Mouse (Mus musculus): Measurements from ENCODE around the gene Tmem8b. TPM values are rescaled to one million over a fixed set of nuclear protein-coding genes. Genes with fewer than 3 reads are reported as not detected.

Gene Tmem8b
- 8.9 and 9.5 TPM in 2 replicates for polyA plus RNA-seq (2021; fragmentation: Nextera tagmentation)
- long read RNA-seq, experiment 1, full-length matches to known transcripts: 10 of 37 reads
- long read RNA-seq, experiment 1, partial matches to known transcripts: 13 of 37 reads
- long read RNA-seq, experiment 1, other reads (novel, unspliced or antisense): 14 of 37 reads
- long read RNA-seq, experiment 2, full-length matches to known transcripts: 1 of 13 reads
- long read RNA-seq, experiment 2, partial matches to known transcripts: 2 of 13 reads
- long read RNA-seq, experiment 2, other reads (novel, unspliced or antisense): 10 of 13 reads

GRCm38 (mm10) chr4:43668782-43669427 is at the start of gene Tmem8b, which contains the start of gene Fam221b:
Tmem8b (plus strand) TSS chr4:43668971.
Fam221b (minus strand) TSS chr4:43669145.

GRCm38 (mm10) chr4:43631046-43631955 is 37.5 kb upstream of the Tmem8b start, which contains the start of gene Npr2:
Npr2 (plus strand) TSS chr4:43631935.

GRCm38 (mm10) chr4:43653161-43654015 is 15.4 kb upstream of the Tmem8b start, which contains the start of gene Spag8:
Spag8 (minus strand) TSS chr4:43653594.

GRCm38 (mm10) chr4:43656339-43657109 is 12.2 kb upstream of the Tmem8b start, which contains the start of gene Hint2:
Hint2 (minus strand) TSS chr4:43656466.

GRCm38 (mm10) chr4:43700707-43701106 is 31.9 kb downstream of the Tmem8b start, which contains the start of gene Olfr70:
Olfr70 (minus strand) TSS chr4:43700807.

GRCm38 (mm10) chr4:43709869-43710268 is 41.1 kb downstream of the Tmem8b start, which contains the start of gene Olfr71:
Olfr71 (minus strand) TSS chr4:43710255.

DNA sequence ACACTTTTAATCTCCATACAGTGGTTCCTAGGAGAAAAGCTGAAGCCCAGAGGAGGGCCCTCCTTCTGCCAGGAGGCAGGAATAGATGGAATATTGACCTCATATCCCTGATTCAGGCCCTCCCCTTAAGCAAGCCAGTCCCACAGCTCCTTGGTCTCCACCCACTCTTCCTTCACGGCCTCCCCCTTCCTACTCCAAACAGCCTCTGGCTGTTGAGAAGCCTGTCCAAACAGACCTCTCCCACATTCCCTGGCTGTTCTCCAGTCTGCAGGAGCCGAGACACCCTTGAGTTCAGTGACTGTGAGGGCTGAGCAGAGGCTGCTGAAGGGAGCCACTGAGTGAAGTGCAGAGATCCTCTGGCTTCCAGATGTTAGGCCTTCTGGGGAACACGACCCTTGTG is 58.2 kb downstream of the Tmem8b start, which contains the start of gene Hrct1:
TSS of gene Hrct1 (plus strand) at position 194 of the 400 bp plus-strand sequence.

GRCm38 (mm10) chr4:43729794-43730550 is 61.2 kb downstream of the Tmem8b start, which contains the start of gene Spaar:
Spaar (plus strand) TSS chr4:43730034.

Other genes with a start within 250 kb of the Tmem8b start
- 0.27 and 0.35 TPM in 2 replicates for gene Fam166b, start 239.8 kb upstream of the Tmem8b start, polyA plus RNA-seq (2021; fragmentation: Nextera tagmentation)
- 8.5 and 9.1 TPM in 2 replicates for gene Tesk1, start 227.0 kb upstream of the Tmem8b start, polyA plus RNA-seq (2021; fragmentation: Nextera tagmentation)
- gene Cd72, start 214.3 kb upstream of the Tmem8b start, polyA plus RNA-seq (2021; fragmentation: Nextera tagmentation): 7.9 TPM in 2 replicates
- gene Sit1, start 185.2 kb upstream of the Tmem8b start, polyA plus RNA-seq (2021; fragmentation: Nextera tagmentation): not detected in 2 replicates
- gene Ccdc107, start 176.1 kb upstream of the Tmem8b start, polyA plus RNA-seq (2021; fragmentation: Nextera tagmentation): 91.9 and 99.5 TPM in 2 replicates
- gene Arhgef39, start 169.3 kb upstream of the Tmem8b start, polyA plus RNA-seq (2021; fragmentation: Nextera tagmentation): 0.61 and 0.80 TPM in 2 replicates
- gene Car9, start 162.0 kb upstream of the Tmem8b start, polyA plus RNA-seq (2021; fragmentation: Nextera tagmentation): 0.42 and 0.55 TPM in 2 replicates
- 7.4 and 9.5 TPM in 2 replicates for gene Tpm2, start 145.2 kb upstream of the Tmem8b start, polyA plus RNA-seq (2021; fragmentation: Nextera tagmentation)
- 50.4 and 66.7 TPM in 2 replicates for gene Creb3, start 106.6 kb upstream of the Tmem8b start, polyA plus RNA-seq (2021; fragmentation: Nextera tagmentation)
- 52.5 and 69.1 TPM in 2 replicates for gene Tln1, start 106.3 kb upstream of the Tmem8b start, polyA plus RNA-seq (2021; fragmentation: Nextera tagmentation)
- 21.5 and 22.3 TPM in 2 replicates for gene Rgp1, start 90.3 kb upstream of the Tmem8b start, polyA plus RNA-seq (2021; fragmentation: Nextera tagmentation)
- gene Gba2, start 90.1 kb upstream of the Tmem8b start, polyA plus RNA-seq (2021; fragmentation: Nextera tagmentation): 17.0 and 26.6 TPM in 2 replicates
- not detected in 2 replicates for gene Msmp, start 84.5 kb upstream of the Tmem8b start, polyA plus RNA-seq (2021; fragmentation: Nextera tagmentation)
- 4.9 and 5.0 TPM in 2 replicates for gene Npr2, start 37.0 kb upstream of the Tmem8b start, polyA plus RNA-seq (2021; fragmentation: Nextera tagmentation)
- gene Spag8, start 15.4 kb upstream of the Tmem8b start, polyA plus RNA-seq (2021; fragmentation: Nextera tagmentation): 1.2 and 1.6 TPM in 2 replicates
- gene Hint2, start 12.5 kb upstream of the Tmem8b start, polyA plus RNA-seq (2021; fragmentation: Nextera tagmentation): 134 and 151 TPM in 2 replicates
- gene Fam221b, start 174 bp downstream of the Tmem8b start, polyA plus RNA-seq (2021; fragmentation: Nextera tagmentation): 1.4 and 1.5 TPM in 2 replicates
- gene Olfr70, start 31.8 kb downstream of the Tmem8b start, polyA plus RNA-seq (2021; fragmentation: Nextera tagmentation): not detected in 2 replicates
- not detected in 2 replicates for gene Olfr71, start 41.3 kb downstream of the Tmem8b start, polyA plus RNA-seq (2021; fragmentation: Nextera tagmentation)
- 1.2 and 1.6 TPM in 2 replicates for gene Hrct1, start 58.2 kb downstream of the Tmem8b start, polyA plus RNA-seq (2021; fragmentation: Nextera tagmentation)
- gene Spaar, start 61.1 kb downstream of the Tmem8b start, polyA plus RNA-seq (2021; fragmentation: Nextera tagmentation): 0.23 and 0.25 TPM in 2 replicates
- gene Olfr159, start 102.0 kb downstream of the Tmem8b start, polyA plus RNA-seq (2021; fragmentation: Nextera tagmentation): not detected in 2 replicates
- not detected in 2 replicates for gene Olfr156, start 154.9 kb downstream of the Tmem8b start, polyA plus RNA-seq (2021; fragmentation: Nextera tagmentation)
- not detected in 2 replicates for gene Olfr157, start 171.2 kb downstream of the Tmem8b start, polyA plus RNA-seq (2021; fragmentation: Nextera tagmentation)
- not detected in 2 replicates for gene Olfr155, start 182.6 kb downstream of the Tmem8b start, polyA plus RNA-seq (2021; fragmentation: Nextera tagmentation)
- gene Reck, start 206.6 kb downstream of the Tmem8b start, polyA plus RNA-seq (2021; fragmentation: Nextera tagmentation): 1.5 and 2.6 TPM in 2 replicates

All from left cerebral cortex, adult 6 months (tissue).